Mouse (Mus musculus) Muller cell, postnatal 12 days (primary cell): ENCODE results near the gene Trak1.

Source experiments
- DNase-seq: peaks from one replicate; pipeline ENCODE4 v3.0.0-alpha.2; 2015; ENCODE audit errors: inconsistent ontology term

Trak1 gene

GRCm38 (mm10) chr9:121394882-121395281 is 97.6 kb downstream of the Trak1 start:
- DNase-seq, result no peak

- peak; percentile 64 for DNase-seq
Measured at GRCm38 (mm10) chr9:121395812-121396211, 98.5 kb downstream of the Trak1 start.

GRCm38 (mm10) chr9:121398100-121398760 is 100.9 kb downstream of the Trak1 start:
- peak; percentile 29 for DNase-seq

- DNase-seq, result peak; percentile 42
Measured at GRCm38 (mm10) chr9:121398761-121399160, 101.5 kb downstream of the Trak1 start.

GRCm38 (mm10) chr9:121400608-121401007 is 103.3 kb downstream of the Trak1 start:
- no peak for DNase-seq

- DNase-seq, result peak; percentile 86
Measured at GRCm38 (mm10) chr9:121403157-121403671, 105.9 kb downstream of the Trak1 start.

- DNase-seq, result no peak
Measured at GRCm38 (mm10) chr9:121403699-121404098, 106.4 kb downstream of the Trak1 start.

- no peak for DNase-seq
Measured at GRCm38 (mm10) chr9:121405088-121405681, 107.9 kb downstream of the Trak1 start.

GRCm38 (mm10) chr9:121405792-121406191 is 108.5 kb downstream of the Trak1 start:
- no peak for DNase-seq

- no peak for DNase-seq
Measured at GRCm38 (mm10) chr9:121414237-121414636, 116.9 kb downstream of the Trak1 start.

- DNase-seq, result peak; percentile 86
Measured at GRCm38 (mm10) chr9:121415626-121416241, 118.4 kb downstream of the Trak1 start.

- DNase-seq, result no peak
Measured at GRCm38 (mm10) chr9:121416460-121416859, 119.2 kb downstream of the Trak1 start.

GRCm38 (mm10) chr9:121416872-121417637 is 119.8 kb downstream of the Trak1 start:
- no peak for DNase-seq

GRCm38 (mm10) chr9:121419011-121419410 is 121.7 kb downstream of the Trak1 start:
- DNase-seq, result no peak

- DNase-seq, result no peak
Measured at GRCm38 (mm10) chr9:121419573-121419972, 122.3 kb downstream of the Trak1 start.

GRCm38 (mm10) chr9:121420817-121421216 is 123.5 kb downstream of the Trak1 start:
- no peak for DNase-seq

GRCm38 (mm10) chr9:121422402-121422801 is 125.1 kb downstream of the Trak1 start:
- no peak for DNase-seq

- DNase-seq, result no peak
Measured at GRCm38 (mm10) chr9:121423621-121424020, 126.3 kb downstream of the Trak1 start.

- no peak for DNase-seq
Measured at GRCm38 (mm10) chr9:121424281-121425164, 127.2 kb downstream of the Trak1 start.

GRCm38 (mm10) chr9:121426451-121426850 is 129.1 kb downstream of the Trak1 start:
- no peak for DNase-seq

GRCm38 (mm10) chr9:121426902-121427301 is 129.6 kb downstream of the Trak1 start:
- no peak for DNase-seq
